ENCODE assay signal across 8 mouse cellular contexts in the genomic region with DNA sequence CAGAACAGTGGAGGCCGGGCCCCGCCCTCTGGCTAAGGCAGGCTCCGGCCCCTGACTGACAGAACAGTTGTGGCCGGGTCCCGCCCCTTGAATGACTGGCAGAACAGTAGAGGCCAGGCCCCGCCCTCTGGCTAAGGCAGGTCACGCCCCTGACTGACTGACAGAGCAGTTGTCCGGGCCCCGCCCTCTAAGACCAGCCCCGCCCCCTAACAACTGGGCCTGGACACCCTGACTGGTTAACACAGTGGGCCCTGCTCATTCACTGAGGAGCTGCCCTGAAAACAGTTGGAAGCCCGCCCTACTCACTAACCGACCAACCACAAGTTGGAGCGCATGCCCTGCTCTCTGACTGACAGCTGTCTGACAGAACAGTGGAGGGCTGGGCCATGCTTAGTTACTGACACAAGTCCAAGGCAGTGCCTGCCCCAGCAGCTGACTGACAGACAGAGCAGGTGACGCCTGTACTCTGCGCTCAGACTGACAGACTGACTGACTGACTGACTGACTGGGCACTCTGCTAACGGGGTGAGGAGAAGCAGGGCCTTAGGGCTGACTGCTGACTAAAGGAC. TPM values are rescaled to one million over a fixed set of nuclear protein-coding genes. Genes with fewer than 3 reads are reported as not detected.
DNase-seq lines count a peak whose midpoint lies in the region; ATAC-seq and TF ChIP-seq lines count a peak whose summit lies in the region.

No protein-coding gene starts in this region.

- H3K36me3 ChIP-seq in embryonic facial prominence, embryonic 12.5 days = no peaks in the 10 kb centered on the region
- no peaks in the 10 kb centered on the region for H3K36me3 ChIP-seq in heart, embryonic 12.5 days
- H3K36me3 ChIP-seq in kidney, embryonic 16.5 days (ENCODE audit: insufficient read depth, low read length) = no peaks in the 10 kb centered on the region
- H3K36me3 ChIP-seq in neural tube, embryonic 12.5 days = no peaks in the 10 kb centered on the region

- no peak overlapping the region for H3K4me2 ChIP-seq in embryonic facial prominence, embryonic 12.5 days (replicated peaks)
- H3K4me2 ChIP-seq in heart, embryonic 12.5 days = peak overlapping the region; percentile 38
- H3K4me2 ChIP-seq in kidney, embryonic 16.5 days (replicated peaks; ENCODE audit: low read depth, low read length) = no peak overlapping the region
- peak overlapping the region; percentile 5; the same call in 1 of the 2 replicates for H3K4me2 ChIP-seq in neural tube, embryonic 12.5 days (replicated peaks)

- no peak overlapping the region for H3K4me3 ChIP-seq in embryonic facial prominence, embryonic 12.5 days
- no peak overlapping the region for H3K4me3 ChIP-seq in heart, embryonic 12.5 days
- no peak overlapping the region for H3K4me3 ChIP-seq in kidney, embryonic 16.5 days (ENCODE audit: low read length)
- H3K4me3 ChIP-seq in lung, adult 2 months (replicated peaks; ENCODE audit: extremely low read depth, low read depth, low read length) = no peak overlapping the region
- H3K4me3 ChIP-seq in neural tube, embryonic 12.5 days = no peak overlapping the region

- H3K9ac ChIP-seq in embryonic facial prominence, embryonic 12.5 days = no peak overlapping the region
- no peak overlapping the region for H3K9ac ChIP-seq in heart, embryonic 12.5 days
- H3K9ac ChIP-seq in kidney, embryonic 16.5 days (replicated peaks; ENCODE audit: low read length) = no peak overlapping the region
- H3K9ac ChIP-seq in neural tube, embryonic 12.5 days = no peak overlapping the region

- ATAC-seq in embryonic facial prominence, embryonic 12.5 days (ENCODE audit: insufficient number of reproducible peaks, insufficient read depth, low FRiP score, low TSS enrichment) = peak; percentile 65
- peak; percentile 93 for ATAC-seq in heart, embryonic 12.5 days (ENCODE audit: insufficient number of reproducible peaks, low FRiP score)
- peak; percentile 80 for ATAC-seq in kidney, embryonic 16.5 days (ENCODE audit: low FRiP score, low TSS enrichment)
- ATAC-seq in neural tube, embryonic 12.5 days (ENCODE audit: low FRiP score, low read depth) = peak; percentile 63

- no peaks in the 10 kb centered on the region for H3K27me3 ChIP-seq in embryonic facial prominence, embryonic 12.5 days
- no peaks in the 10 kb centered on the region for H3K27me3 ChIP-seq in heart, embryonic 12.5 days (replicated peaks)
- no peaks in the 10 kb centered on the region for H3K27me3 ChIP-seq in kidney, embryonic 16.5 days (ENCODE audit: insufficient read depth, low read length)
- no peaks in the 10 kb centered on the region for H3K27me3 ChIP-seq in neural tube, embryonic 12.5 days (replicated peaks)

- WGBS in embryonic facial prominence, embryonic 12.5 days = 6% methylated on average over 16 of the region's 16 CpGs
- WGBS in heart, embryonic 12.5 days = 6% methylated on average over 16 of the region's 16 CpGs
- WGBS in kidney, embryonic 16.5 days = 26% methylated on average over 16 of the region's 16 CpGs
- 22% methylated on average over 16 of the region's 16 CpGs for WGBS in lung, adult 2 months
- 7% methylated on average over 16 of the region's 16 CpGs for WGBS in neural tube, embryonic 12.5 days

- H3K27ac ChIP-seq in embryonic facial prominence, embryonic 12.5 days = peak overlapping the region; percentile 25; the same call in 1 of the 2 replicates
- peak overlapping the region; percentile 65 for H3K27ac ChIP-seq in heart, embryonic 12.5 days (ENCODE audit: poor library complexity, severe bottlenecking)
- no peak overlapping the region for H3K27ac ChIP-seq in kidney, embryonic 16.5 days (ENCODE audit: low read length)
- H3K27ac ChIP-seq in neural tube, embryonic 12.5 days = peak overlapping the region; percentile 26; the same call in 1 of the 2 replicates

- H3K9me3 ChIP-seq in embryonic facial prominence, embryonic 12.5 days = no peaks in the 10 kb centered on the region
- no peaks in the 10 kb centered on the region; the same call in 1 of the 2 replicates for H3K9me3 ChIP-seq in heart, embryonic 12.5 days (replicated peaks)
- H3K9me3 ChIP-seq in kidney, embryonic 16.5 days (ENCODE audit: low read length) = no peaks in the 10 kb centered on the region
- H3K9me3 ChIP-seq in neural tube, embryonic 12.5 days = no peaks in the 10 kb centered on the region

- H3K4me1 ChIP-seq in embryonic facial prominence, embryonic 12.5 days = peaks cover 34% of the 10 kb centered on the region
- H3K4me1 ChIP-seq in heart, embryonic 12.5 days (replicated peaks) = peaks cover 66% of the 10 kb centered on the region
- H3K4me1 ChIP-seq in kidney, embryonic 16.5 days (ENCODE audit: insufficient read depth, low read length) = peaks cover 36% of the 10 kb centered on the region
- peaks cover 7% of the 10 kb centered on the region for H3K4me1 ChIP-seq in lung, adult 2 months (ENCODE audit: control insufficient read depth, insufficient read depth, low read length)
- H3K4me1 ChIP-seq in neural tube, embryonic 12.5 days = peaks cover 27% of the 10 kb centered on the region

- peak; percentile 34 for DNase-seq in right cerebral cortex, postnatal 14 days
- DNase-seq in right cerebral cortex, adult 18-20 months = no peak
- DNase-seq in lung, adult 2 months = peak; percentile 66
- peak; percentile 71 for DNase-seq in thymus, postnatal 4 days

- TF ChIP-seq CTCF in lung, adult 2 months (IDR thresholded peaks at IDR 0.05; ENCODE audit: insufficient read depth, low read length) = no peak

- no peak for TF ChIP-seq POLR2A in lung, adult 2 months (IDR thresholded peaks at IDR 0.05; ENCODE audit: borderline replicate concordance, extremely low read depth, low read depth, low read length)

RNA-seq across cellular contexts. Expression of a gene that starts 56.1 kb away (rescaled TPM):
- polyA plus RNA-seq in embryonic facial prominence, embryonic 12.5 days (2016; fragmentation: Nextera tagmentation; extraction: Ambion mirVana) = 5.3 and 5.8 TPM in 2 replicates
- polyA plus RNA-seq in heart, embryonic 12.5 days (2016; fragmentation: Nextera tagmentation; extraction: Ambion mirVana) = 20.0 and 22.8 TPM in 2 replicates
- polyA plus RNA-seq in kidney, embryonic 16.5 days (2015; fragmentation: Nextera tagmentation; extraction: Ambion mirVana) = 7.2 and 7.9 TPM in 2 replicates
- 29.0 and 32.0 TPM in 2 replicates for polyA plus RNA-seq in lung, adult 2 months (2012; rRNA removed)
- 2.6 and 3.0 TPM in 2 replicates for polyA plus RNA-seq in neural tube, embryonic 12.5 days (2016; fragmentation: Nextera tagmentation; extraction: Ambion mirVana)

Comparison
In these comparisons a context has a peak if more than half of its experiments do, and no peak if none do; other contexts are left out.
1. H3K4me2 ChIP-seq: peak in heart, embryonic 12.5 days (single experiment) and neural tube, embryonic 12.5 days (single experiment); none in embryonic facial prominence, embryonic 12.5 days (single experiment) and kidney, embryonic 16.5 days (single experiment).
2. Peak in every context shown above with its lines, with median percentiles within 50 percentile points of each other: ATAC-seq.